Mouse (Mus musculus): ENCODE measurements around the gene Ikzf4.

- no peak for TF ChIP-seq CTCF (IDR thresholded peaks at IDR 0.05; ENCODE audit: low read depth, low read length)
- no peak for TF ChIP-seq POLR2A (IDR thresholded peaks at IDR 0.05; ENCODE audit: borderline replicate concordance, low read depth, low read length)
Measured at GRCm38 (mm10) chr10:128636561-128636960, 9.2 kb downstream of the Ikzf4 start.
